Mouse (Mus musculus) spleen, adult 2 months (tissue): ENCODE measurements around the gene Zfp786.

Source experiments
- CTCF ChIP-seq: fragments of 200-500 bp; IDR thresholded peaks from 2 replicates; pipeline ENCODE4 v1.5.1; 2011; ENCODE audit warnings: mild to moderate bottlenecking, inconsistent platforms; ENCODE audit not compliant: insufficient read depth, insufficient read length, insufficient replicate concordance; ENCODE audit errors: extremely low read depth
- POLR2A ChIP-seq: fragments of 200-500 bp; IDR thresholded peaks from 2 replicates; pipeline ENCODE4 v1.6.1; 2011; ENCODE audit warnings: low read depth, low read length, inconsistent platforms

DNA sequence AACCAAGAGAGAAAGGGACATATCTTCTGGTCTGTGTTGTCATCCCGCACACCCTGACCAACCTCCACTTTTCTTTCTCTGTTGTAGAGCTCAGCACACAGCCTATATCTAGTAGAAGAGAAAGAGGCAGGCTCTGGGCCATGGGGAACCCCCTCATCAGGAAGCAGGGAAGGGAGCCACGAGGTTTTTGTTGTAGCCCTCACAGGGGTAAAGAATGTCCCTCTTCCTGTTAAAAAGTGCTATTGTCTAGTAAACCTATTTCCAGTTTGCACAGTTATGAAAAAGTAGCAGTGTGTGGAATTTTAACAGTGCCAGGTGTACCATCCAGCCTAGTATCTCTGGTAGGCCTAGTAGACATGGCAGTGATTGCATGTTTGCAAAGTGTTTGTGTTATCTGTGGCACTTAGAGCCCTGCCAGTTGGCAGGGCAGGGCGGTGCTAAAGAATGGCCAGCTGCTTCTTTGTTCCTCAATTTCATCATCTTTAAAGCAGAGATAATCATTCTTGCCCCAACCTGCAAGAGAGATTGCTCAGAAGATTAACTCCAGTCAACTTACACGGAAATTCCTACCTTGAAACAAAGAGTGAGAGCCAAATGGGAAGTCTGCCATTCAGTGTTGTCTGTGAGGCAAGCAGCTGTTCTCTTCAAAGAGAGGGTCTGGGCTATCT lies 48.5 kb upstream of the Zfp786 start:
- TF ChIP-seq POLR2A (no peak), CTCF (no peak)
